Comparison of ENCODE assay signal across 36 mouse cellular contexts in the genomic region with DNA sequence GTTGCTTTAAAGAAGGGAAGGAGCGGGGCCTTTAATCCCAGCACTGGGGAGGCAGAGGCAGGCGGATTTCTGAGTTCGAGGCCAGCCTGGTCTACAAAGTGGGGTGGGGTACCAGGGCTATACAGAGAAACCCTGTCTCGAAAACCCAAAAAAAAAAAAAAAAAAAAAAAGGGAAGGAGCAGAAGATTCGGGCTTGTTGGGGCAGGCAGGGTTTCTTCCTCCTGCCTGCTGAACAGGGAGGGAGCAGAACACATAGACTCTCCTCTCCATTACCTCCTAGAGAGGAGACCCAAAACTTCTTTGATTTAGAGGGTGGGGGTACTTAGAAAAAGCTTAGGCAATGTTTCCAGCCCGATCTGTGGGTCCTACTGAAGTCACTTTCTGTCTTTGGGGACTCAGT. TPM values are rescaled to one million over a fixed set of nuclear protein-coding genes. Genes with fewer than 3 reads are reported as not detected.
"Had no signal": no experiment of that assay in that cellular context is flagged by ENCODE, and none has a peak within 500 bp of the region (broad histone marks: within the 10 kb centered on the region; RNA-seq: fewer than 3 reads in every experiment).

No protein-coding gene starts in this region.

- DNase-seq: heart, postnatal 10 days; heart, postnatal 14 days; heart, postnatal 36 days; heart, postnatal 4 days; kidney, adult 11 months; kidney, adult 18-20 months; kidney, adult 2 months; kidney, adult 8-10 months; kidney, adult 9 months; kidney, postnatal 10 days; kidney, postnatal 14 days; kidney, postnatal 25 days; kidney, postnatal 36 days; kidney, postnatal 4 days; layer of hippocampus, adult 9-11 months; layer of hippocampus, postnatal 36 days had no signal

- ATAC-seq: hindbrain, postnatal 0 days; inflammation-experienced regulatory T-cells, adult 6 months; intestine, postnatal 0 days had no signal

- H3K9ac ChIP-seq: heart, embryonic 15.5 days; hindbrain, embryonic 12.5 days; intestine, embryonic 15.5 days had no signal

- H3K27me3 ChIP-seq: hindbrain, embryonic 15.5 days; intestine, embryonic 15.5 days; kidney, embryonic 15.5 days had no signal

- H3K4me3 ChIP-seq: left cerebral cortex, adult 2 months had no signal

- H3K4me1 ChIP-seq: intestine, embryonic 15.5 days had no signal

- H3K27ac ChIP-seq: heart, embryonic 13.5 days; heart, embryonic 15.5 days; hindbrain, embryonic 12.5 days; hindbrain, embryonic 13.5 days; hindbrain, embryonic 14.5 days; hindbrain, embryonic 15.5 days; hindbrain, postnatal 0 days; intestine, embryonic 15.5 days; kidney, embryonic 15.5 days; kidney, postnatal 0 days; left cerebral cortex, adult 2 months had no signal

- H3K9me3 ChIP-seq: heart, embryonic 13.5 days; heart, embryonic 15.5 days; hindbrain, embryonic 10.5 days; hindbrain, embryonic 12.5 days; hindbrain, embryonic 13.5 days; hindbrain, embryonic 15.5 days; intestine, embryonic 15.5 days; kidney, embryonic 15.5 days had no signal

- H3K36me3 ChIP-seq: heart, embryonic 13.5 days; heart, embryonic 15.5 days; hindbrain, embryonic 10.5 days; hindbrain, embryonic 12.5 days; hindbrain, embryonic 13.5 days; hindbrain, embryonic 15.5 days; intestine, embryonic 15.5 days; kidney, embryonic 15.5 days had no signal

RNA-seq across cellular contexts. Expression of a gene that starts 9.7 kb away (rescaled TPM):
- total RNA-seq: heart, postnatal 10 days; heart, postnatal 14 days; heart, postnatal 25 days; heart, postnatal 36 days; hematopoietic stem cell, adult 5-6 weeks had no signal
- polyA plus RNA-seq: heart, postnatal 0 days had no signal

RNA-seq across cellular contexts. Expression of a gene that starts 13.0 kb away (rescaled TPM):
- total RNA-seq: hematopoietic stem cell, adult 5-6 weeks had no signal
- polyA plus RNA-seq: hindbrain, embryonic 11.5 days had no signal

RNA-seq across cellular contexts. Expression of a gene that starts 15.2 kb away (rescaled TPM):
- total RNA-seq: heart, postnatal 36 days; hematopoietic stem cell, adult 5-6 weeks had no signal
- polyA plus RNA-seq: inflammation-experienced regulatory T-cells, adult 6 months had no signal

RNA-seq across cellular contexts. Expression of a gene that starts 21.4 kb away (rescaled TPM):
- total RNA-seq: heart, postnatal 10 days; heart, postnatal 14 days; heart, postnatal 25 days; heart, postnatal 36 days; heart, postnatal 4 days; hematopoietic stem cell, adult 5-6 weeks had no signal
- polyA plus RNA-seq: heart, embryonic 13.5 days; heart, embryonic 14.5 days; heart, embryonic 16.5 days; heart, postnatal 0 days; hindbrain, embryonic 10.5 days; inflammation-experienced regulatory T-cells, adult 6 months had no signal
